Mouse (Mus musculus): ENCODE data around the gene Pip4k2a.

Gene Pip4k2a

GRCm38 (mm10) chr2:18956424-18956823 lies 41.5 kb downstream of the Pip4k2a start:
- no peak for DNase-seq (ENCODE audit: low read depth, low spot score)

- peak; percentile 52 for DNase-seq (ENCODE audit: low read depth, low spot score)
Measured at GRCm38 (mm10) chr2:18955671-18956070, 42.3 kb downstream of the Pip4k2a start.

GRCm38 (mm10) chr2:18955022-18955421 lies 42.9 kb downstream of the Pip4k2a start:
- DNase-seq (ENCODE audit: low read depth, low spot score) = no peak

- DNase-seq (ENCODE audit: low read depth, low spot score) = no peak
Measured at GRCm38 (mm10) chr2:18954422-18954821, 43.5 kb downstream of the Pip4k2a start.

- peak; percentile 83 for DNase-seq (ENCODE audit: low read depth, low spot score)
Measured at GRCm38 (mm10) chr2:18952102-18952673, 45.7 kb downstream of the Pip4k2a start.

- DNase-seq (ENCODE audit: low read depth, low spot score) = no peak
Measured at GRCm38 (mm10) chr2:18950758-18951157, 47.2 kb downstream of the Pip4k2a start.

- no peak for DNase-seq (ENCODE audit: low read depth, low spot score)
Measured at GRCm38 (mm10) chr2:18948741-18949140, 49.2 kb downstream of the Pip4k2a start.

- DNase-seq (ENCODE audit: low read depth, low spot score) = no peak
Measured at GRCm38 (mm10) chr2:18947669-18948459, 50.1 kb downstream of the Pip4k2a start.

GRCm38 (mm10) chr2:18945438-18945837 lies 52.5 kb downstream of the Pip4k2a start:
- DNase-seq (ENCODE audit: low read depth, low spot score) = no peak

GRCm38 (mm10) chr2:18943930-18944329 lies 54.0 kb downstream of the Pip4k2a start:
- peak; percentile 52 for DNase-seq (ENCODE audit: low read depth, low spot score)

- DNase-seq (ENCODE audit: low read depth, low spot score) = no peak
Measured at GRCm38 (mm10) chr2:18943366-18943765, 54.6 kb downstream of the Pip4k2a start.

GRCm38 (mm10) chr2:18940693-18941270 lies 57.1 kb downstream of the Pip4k2a start:
- no peak for DNase-seq (ENCODE audit: low read depth, low spot score)

GRCm38 (mm10) chr2:18938923-18939329 lies 59.0 kb downstream of the Pip4k2a start:
- DNase-seq (ENCODE audit: low read depth, low spot score) = peak; percentile 73

GRCm38 (mm10) chr2:18938232-18938631 lies 59.7 kb downstream of the Pip4k2a start:
- no peak for DNase-seq (ENCODE audit: low read depth, low spot score)

- DNase-seq (ENCODE audit: low read depth, low spot score) = peak; percentile 60
Measured at GRCm38 (mm10) chr2:18937611-18938010, 60.3 kb downstream of the Pip4k2a start.

- DNase-seq (ENCODE audit: low read depth, low spot score) = no peak
Measured at GRCm38 (mm10) chr2:18936446-18936845, 61.5 kb downstream of the Pip4k2a start.

GRCm38 (mm10) chr2:18935581-18936027 lies 62.3 kb downstream of the Pip4k2a start:
- DNase-seq (ENCODE audit: low read depth, low spot score) = peak; percentile 49

- no peak for DNase-seq (ENCODE audit: low read depth, low spot score)
Measured at GRCm38 (mm10) chr2:18934131-18934530, 63.8 kb downstream of the Pip4k2a start.

GRCm38 (mm10) chr2:18933418-18933817 lies 64.5 kb downstream of the Pip4k2a start:
- DNase-seq (ENCODE audit: low read depth, low spot score) = no peak

GRCm38 (mm10) chr2:18930318-18931060 lies 67.4 kb downstream of the Pip4k2a start:
- no peak for DNase-seq (ENCODE audit: low read depth, low spot score)

- no peak for DNase-seq (ENCODE audit: low read depth, low spot score)
Measured at GRCm38 (mm10) chr2:18928597-18929257, 69.2 kb downstream of the Pip4k2a start.
